9 mouse cellular contexts compared by ENCODE assay signal in genomic region chr8:114541132-114541531, GRCm38 (mm10).
DNase-seq lines count a peak whose midpoint lies in the region; ATAC-seq and TF ChIP-seq lines count a peak whose summit lies in the region.
"Had no signal": no experiment of that assay in that cellular context is flagged by ENCODE, and none has a peak within 500 bp of the region (broad histone marks: within the 10 kb centered on the region; RNA-seq: fewer than 3 reads in every experiment).

No protein-coding gene starts in this region.

- 8% methylated on average over 3 of the region's 3 CpGs for WGBS in lung, adult 2 months

- no peak overlapping the region for H3K4me3 ChIP-seq in embryonic fibroblast, embryonic 13.5 days (ENCODE audit: insufficient read depth, low read length)
- H3K4me3 ChIP-seq in lung, adult 2 months (replicated peaks; ENCODE audit: extremely low read depth, low read depth, low read length): no peak overlapping the region
- H3K4me3 ChIP-seq: heart, embryonic 13.5 days had no signal

- DNase-seq in CD4-positive, CD25-positive, alpha-beta regulatory T cell, adult 2 months (ENCODE audit: low read depth, low spot score): peak; percentile 46
- DNase-seq in urinary bladder, postnatal 36 days (ENCODE audit: low spot score in 2 of 2): peak; percentile 13 to 26
- DNase-seq in urinary bladder, postnatal 4 days (ENCODE audit: low spot score in 2 of 2): no peak
- peak; percentile 44 to 45 for DNase-seq in kidney, adult 8-10 months
- peak; percentile 27 for DNase-seq in lung, adult 2 months
- DNase-seq in thymus, postnatal 25 days: peak; percentile 23

- no peak overlapping the region for H3K27ac ChIP-seq in embryonic fibroblast, embryonic 13.5 days (ENCODE audit: insufficient read depth, low read length)
- H3K27ac ChIP-seq: heart, embryonic 13.5 days had no signal

- peak; percentile 50; the same call in 1 of the 2 replicates for TF ChIP-seq CTCF in embryonic fibroblast, embryonic 13.5 days (IDR thresholded peaks at IDR 0.05; ENCODE audit: borderline replicate concordance, insufficient read depth, low read length)
- peak; percentile 49 for TF ChIP-seq CTCF in lung, adult 2 months (IDR thresholded peaks at IDR 0.05; ENCODE audit: insufficient read depth, low read length)

- TF ChIP-seq POLR2A in embryonic fibroblast, embryonic 13.5 days (IDR thresholded peaks at IDR 0.05; ENCODE audit: low read depth, low read length): no peak
- no peak for TF ChIP-seq POLR2A in lung, adult 2 months (IDR thresholded peaks at IDR 0.05; ENCODE audit: borderline replicate concordance, extremely low read depth, low read depth, low read length)

- ATAC-seq in CD4-positive, CD25-positive, alpha-beta regulatory T cell, adult 4 months: no peak

- H3K4me1 ChIP-seq in embryonic fibroblast, embryonic 13.5 days (ENCODE audit: control insufficient read depth, insufficient read depth, low read length): no peaks in the 10 kb centered on the region
- H3K4me1 ChIP-seq in lung, adult 2 months (ENCODE audit: control insufficient read depth, insufficient read depth, low read length): no peaks in the 10 kb centered on the region
- H3K4me1 ChIP-seq: heart, embryonic 13.5 days had no signal

Comparison
In these comparisons a context has a peak if more than half of its experiments do, and no peak if none do; other contexts are left out.
1. DNase-seq: peak in CD4-positive, CD25-positive, alpha-beta regulatory T cell, adult 2 months (single experiment), urinary bladder, postnatal 36 days (2 of 2), kidney, adult 8-10 months (2 of 2), lung, adult 2 months (single experiment) and thymus, postnatal 25 days (single experiment); none in urinary bladder, postnatal 4 days (0 of 2).